Mouse (Mus musculus): ENCODE measurements at regions not wholly inside any gene's neighbourhood (a gene's known extent, or its start where the extent isn't known, plus 50 kb on each side); places are given as distances from the start of the nearest gene placed in this dataset.

DNA sequence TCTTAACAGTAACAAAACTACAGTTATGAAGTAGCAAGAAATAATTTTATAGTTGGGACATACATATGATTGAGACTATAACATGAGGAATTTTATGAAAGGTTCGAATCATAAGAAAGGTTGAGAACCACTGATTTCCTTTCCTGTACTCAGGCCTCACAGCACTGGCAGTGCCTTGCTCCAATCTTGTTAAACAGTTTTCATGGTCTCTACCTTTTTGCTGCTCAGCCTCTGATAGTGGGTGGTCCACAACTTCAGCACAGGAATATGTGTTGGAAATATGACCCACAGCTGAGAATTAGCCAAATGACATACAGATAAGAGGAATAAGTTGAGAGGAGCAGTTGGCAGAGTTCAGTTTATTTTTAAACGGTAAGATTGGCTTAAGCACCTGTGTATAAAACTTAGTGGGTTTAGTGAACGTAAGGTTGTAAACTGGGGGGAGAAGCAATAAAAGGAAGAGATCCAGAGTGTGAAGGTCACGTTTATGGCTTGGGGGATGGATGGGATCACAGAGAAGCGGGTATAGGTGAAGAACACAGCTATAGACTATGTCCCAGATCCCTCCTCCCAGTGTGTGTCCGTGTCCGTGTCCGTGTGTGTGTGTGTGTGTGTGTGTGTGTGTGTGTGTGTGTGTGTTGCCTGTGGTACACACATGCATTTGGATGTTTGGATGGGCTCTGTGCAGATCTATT lies 596.3 kb upstream of the Pkn2 start:
- Histone ChIP-seq H3K27me3 (ENCODE audit: insufficient read depth, low read length) (no peaks in the 10 kb centered on the region), H3K9me3 (replicated peaks; ENCODE audit: low read length) (no peaks in the 10 kb centered on the region), H3K9ac (ENCODE audit: low read depth, low read length) (no peak overlapping the region), H3K4me1 (replicated peaks; ENCODE audit: insufficient read depth, low read length) (no peaks in the 10 kb centered on the region), H3K4me3 (replicated peaks; ENCODE audit: low read depth, low read length) (no peak overlapping the region), H3K27ac (no peak overlapping the region), H3K36me3 (ENCODE audit: insufficient read depth, low read length) (no peaks in the 10 kb centered on the region), H3K4me2 (ENCODE audit: low read length) (no peak overlapping the region)
- no peak for TF ChIP-seq CTCF (IDR thresholded peaks at IDR 0.05; ENCODE audit: low read depth)
- no peak for ATAC-seq (replicated peaks; ENCODE audit: low FRiP score, low read depth)
- DNase-seq (ENCODE audit: low spot score) = no peak
- 48% methylated on average over 8 of the region's 8 CpGs for WGBS

GRCm38 (mm10) chr3:143475461-143475860 lies 593.7 kb upstream of the Pkn2 start:
- WGBS = 55% methylated on average over 5 of the region's 5 CpGs
- DNase-seq (ENCODE audit: low spot score) = no peak
- ATAC-seq (replicated peaks; ENCODE audit: low FRiP score, low read depth) = no peak

GRCm38 (mm10) chr3:143447005-143447709 lies 565.4 kb upstream of the Pkn2 start:
- Histone ChIP-seq H3K27me3 (ENCODE audit: insufficient read depth, low read length) (no peaks in the 10 kb centered on the region), H3K9ac (ENCODE audit: low read depth, low read length) (no peak overlapping the region), H3K36me3 (ENCODE audit: insufficient read depth, low read length) (no peaks in the 10 kb centered on the region), H3K4me3 (replicated peaks; ENCODE audit: low read depth, low read length) (no peak overlapping the region), H3K27ac (no peak overlapping the region), H3K4me1 (replicated peaks; ENCODE audit: insufficient read depth, low read length) (no peaks in the 10 kb centered on the region), H3K4me2 (ENCODE audit: low read length) (no peak overlapping the region), H3K9me3 (replicated peaks; ENCODE audit: low read length) (no peaks in the 10 kb centered on the region)
- WGBS = 53% methylated on average over 7 of the region's 7 CpGs
- ATAC-seq (replicated peaks; ENCODE audit: low FRiP score, low read depth) (no peak), DNase-seq (ENCODE audit: low spot score) (no peak)
- no peak for TF ChIP-seq CTCF (IDR thresholded peaks at IDR 0.05; ENCODE audit: low read depth)

More at GRCm38 (mm10) chr3:143475461-143475860, 593.7 kb upstream of the Pkn2 start:
- H3K36me3 ChIP-seq (ENCODE audit: insufficient read depth, low read length) = no peaks in the 10 kb centered on the region
- H3K27ac ChIP-seq = no peak overlapping the region
- no peak overlapping the region for H3K9ac ChIP-seq (ENCODE audit: low read depth, low read length)
- H3K4me3 ChIP-seq (replicated peaks; ENCODE audit: low read depth, low read length) = no peak overlapping the region
- no peak for TF ChIP-seq CTCF (IDR thresholded peaks at IDR 0.05; ENCODE audit: low read depth)
- no peaks in the 10 kb centered on the region for H3K27me3 ChIP-seq (ENCODE audit: insufficient read depth, low read length)
- no peaks in the 10 kb centered on the region for H3K4me1 ChIP-seq (replicated peaks; ENCODE audit: insufficient read depth, low read length)
- no peak overlapping the region for H3K4me2 ChIP-seq (ENCODE audit: low read length)
- no peaks in the 10 kb centered on the region for H3K9me3 ChIP-seq (replicated peaks; ENCODE audit: low read length)

GRCm38 (mm10) chr3:143417401-143417800 lies 535.6 kb upstream of the Pkn2 start:
- WGBS = 37% methylated on average over 6 of the region's 6 CpGs
- TF ChIP-seq CTCF (IDR thresholded peaks at IDR 0.05; ENCODE audit: low read depth) = no peak
- DNase-seq (ENCODE audit: low spot score) = peak; percentile 37
- Histone ChIP-seq H3K9me3 (replicated peaks; ENCODE audit: low read length) (no peaks in the 10 kb centered on the region), H3K36me3 (ENCODE audit: insufficient read depth, low read length) (no peaks in the 10 kb centered on the region), H3K4me3 (replicated peaks; ENCODE audit: low read depth, low read length) (no peak overlapping the region), H3K4me1 (replicated peaks; ENCODE audit: insufficient read depth, low read length) (no peaks in the 10 kb centered on the region), H3K27ac (no peak overlapping the region), H3K27me3 (ENCODE audit: insufficient read depth, low read length) (no peaks in the 10 kb centered on the region), H3K4me2 (ENCODE audit: low read length) (no peak overlapping the region), H3K9ac (ENCODE audit: low read depth, low read length) (no peak overlapping the region)
- no peak for ATAC-seq (replicated peaks; ENCODE audit: low FRiP score, low read depth)

- Histone ChIP-seq H3K4me2 (ENCODE audit: low read length) (no peak overlapping the region), H3K27ac (no peak overlapping the region), H3K4me1 (replicated peaks; ENCODE audit: insufficient read depth, low read length) (no peaks in the 10 kb centered on the region), H3K36me3 (ENCODE audit: insufficient read depth, low read length) (no peaks in the 10 kb centered on the region), H3K27me3 (ENCODE audit: insufficient read depth, low read length) (no peaks in the 10 kb centered on the region), H3K4me3 (replicated peaks; ENCODE audit: low read depth, low read length) (no peak overlapping the region), H3K9me3 (replicated peaks; ENCODE audit: low read length) (no peaks in the 10 kb centered on the region), H3K9ac (ENCODE audit: low read depth, low read length) (no peak overlapping the region)
- no peak for ATAC-seq (replicated peaks; ENCODE audit: low FRiP score, low read depth)
- peak; percentile 4 for DNase-seq (ENCODE audit: low spot score)
- 48% methylated on average over 4 of the region's 4 CpGs for WGBS
- TF ChIP-seq CTCF (IDR thresholded peaks at IDR 0.05; ENCODE audit: low read depth) = no peak
These were observed 529.9 kb upstream of the Pkn2 start for GRCm38 (mm10) chr3:143411655-143412054.

DNA sequence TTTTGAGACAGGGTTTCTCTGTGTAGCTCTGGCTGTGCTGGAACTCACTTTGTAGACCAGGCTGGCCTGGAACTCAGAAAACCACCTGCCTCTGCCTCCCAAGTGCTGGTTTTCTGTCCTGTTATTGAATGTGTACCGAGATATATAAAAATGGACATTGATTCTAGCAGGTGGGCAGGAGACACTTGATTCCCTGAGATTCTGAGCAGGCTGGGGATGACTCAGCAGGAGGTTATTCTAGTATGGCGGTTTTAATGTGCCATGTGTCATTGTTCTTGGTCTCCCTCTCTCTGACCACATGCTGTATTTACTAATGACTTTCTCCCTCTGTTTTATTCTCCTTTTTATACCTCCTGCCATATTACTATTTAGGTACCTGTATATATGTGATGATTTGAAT lies 517.2 kb upstream of the Pkn2 start:
- no peak for ATAC-seq (replicated peaks; ENCODE audit: low FRiP score, low read depth)
- H3K9ac ChIP-seq (ENCODE audit: low read depth, low read length) = no peak overlapping the region
- no peak for DNase-seq (ENCODE audit: low spot score)
- no peak overlapping the region for H3K4me2 ChIP-seq (ENCODE audit: low read length)
- no peaks in the 10 kb centered on the region for H3K9me3 ChIP-seq (replicated peaks; ENCODE audit: low read length)
- H3K27me3 ChIP-seq (ENCODE audit: insufficient read depth, low read length) = no peaks in the 10 kb centered on the region
- 83% methylated on average over 2 of the region's 2 CpGs for WGBS
- H3K4me1 ChIP-seq (replicated peaks; ENCODE audit: insufficient read depth, low read length) = no peaks in the 10 kb centered on the region
- no peak for TF ChIP-seq CTCF (IDR thresholded peaks at IDR 0.05; ENCODE audit: low read depth)
- H3K4me3 ChIP-seq (replicated peaks; ENCODE audit: low read depth, low read length) = no peak overlapping the region
- no peak overlapping the region for H3K27ac ChIP-seq
- no peaks in the 10 kb centered on the region for H3K36me3 ChIP-seq (ENCODE audit: insufficient read depth, low read length)
